Mouse (Mus musculus) liver, postnatal 0 days (tissue): Measurements from ENCODE around the gene Bricd5.

Experiments used
- CTCF ChIP-seq: sonication (generic); IDR thresholded peaks from 2 replicates; pipeline ENCODE4 v1.5.1; 2016; ENCODE audit warnings: antibody characterized with exemption, low read depth
- EP300 ChIP-seq: IDR thresholded peaks from 2 replicates; pipeline ENCODE4 v1.6.1; 2016; ENCODE audit warnings: antibody characterized with exemption, low read depth, mild to moderate bottlenecking

- TF ChIP-seq CTCF (peak; percentile 57), EP300 (no peak)
Observed at GRCm38 (mm10) chr17:24441148-24441547, 32.5 kb upstream of the Bricd5 start.
